Mouse (Mus musculus) midbrain, embryonic 12.5 days (tissue): Measurements from ENCODE around the gene Sppl2c. TPM values are rescaled to one million over a fixed set of nuclear protein-coding genes. Genes with fewer than 3 reads are reported as not detected.

Source experiments
- ATAC-seq: fragments of 200-750 bp; cut with Nextera tagmentation; 2 replicates; pipeline ENCODE4 v1.8.0; 2017; ENCODE audit warnings: low read depth, moderate TSS enrichment, moderate library complexity; ENCODE audit not compliant: low FRiP score
- H3K27ac ChIP-seq: fragments of 300-500 bp; sonication (generic); replicated peaks from 2 replicates; pipeline ENCODE4 v1.5.1; 2016; ENCODE audit warnings: mild to moderate bottlenecking
- H3K27me3 ChIP-seq: fragments of 300-500 bp; sonication (generic); 2 replicates; pipeline ENCODE4 v1.6.1; 2016; ENCODE audit warnings: mild to moderate bottlenecking
- H3K36me3 ChIP-seq: fragments of 300-500 bp; sonication (generic); 2 replicates; pipeline ENCODE4 v1.6.1; 2016
- H3K4me1 ChIP-seq: fragments of 300-500 bp; sonication (generic); 2 replicates; pipeline ENCODE4 v1.6.1; 2016
- H3K4me2 ChIP-seq: fragments of 300-500 bp; sonication (generic); replicated peaks from 2 replicates; pipeline ENCODE4 v1.6.1; 2016; ENCODE audit warnings: mild to moderate bottlenecking, moderate library complexity
- H3K4me3 ChIP-seq: fragments of 300-500 bp; sonication (generic); 2 replicates; pipeline ENCODE4 v1.5.1; 2016; ENCODE audit warnings: mild to moderate bottlenecking
- H3K9ac ChIP-seq: fragments of 300-500 bp; sonication (generic); replicated peaks from 2 replicates; pipeline ENCODE4 v1.6.1; 2016; ENCODE audit warnings: mild to moderate bottlenecking, moderate library complexity
- H3K9me3 ChIP-seq: fragments of 300-500 bp; sonication (generic); 2 replicates; pipeline ENCODE4 v1.6.1; 2016; ENCODE audit warnings: mild to moderate bottlenecking
- WGBS: fragments of 180-500 bp; shearing (Covaris S2); methylation state at CpG from one replicate; pipeline ENCODE4 v1.1.7; 2016; 5-methylcytosine and 5-hydroxymethylcytosine counted together
- polyA plus RNA-seq: library from polyadenylated mRNA; unstranded; fragments of >200 nt; fragmentation: Nextera tagmentation; extraction: Ambion mirVana; gene quantifications from 2 replicates; pipeline ENCODE4 v1.2.1, GENCODE M21; 2016

Gene Sppl2c
- not detected in 2 replicates for polyA plus RNA-seq

DNA sequence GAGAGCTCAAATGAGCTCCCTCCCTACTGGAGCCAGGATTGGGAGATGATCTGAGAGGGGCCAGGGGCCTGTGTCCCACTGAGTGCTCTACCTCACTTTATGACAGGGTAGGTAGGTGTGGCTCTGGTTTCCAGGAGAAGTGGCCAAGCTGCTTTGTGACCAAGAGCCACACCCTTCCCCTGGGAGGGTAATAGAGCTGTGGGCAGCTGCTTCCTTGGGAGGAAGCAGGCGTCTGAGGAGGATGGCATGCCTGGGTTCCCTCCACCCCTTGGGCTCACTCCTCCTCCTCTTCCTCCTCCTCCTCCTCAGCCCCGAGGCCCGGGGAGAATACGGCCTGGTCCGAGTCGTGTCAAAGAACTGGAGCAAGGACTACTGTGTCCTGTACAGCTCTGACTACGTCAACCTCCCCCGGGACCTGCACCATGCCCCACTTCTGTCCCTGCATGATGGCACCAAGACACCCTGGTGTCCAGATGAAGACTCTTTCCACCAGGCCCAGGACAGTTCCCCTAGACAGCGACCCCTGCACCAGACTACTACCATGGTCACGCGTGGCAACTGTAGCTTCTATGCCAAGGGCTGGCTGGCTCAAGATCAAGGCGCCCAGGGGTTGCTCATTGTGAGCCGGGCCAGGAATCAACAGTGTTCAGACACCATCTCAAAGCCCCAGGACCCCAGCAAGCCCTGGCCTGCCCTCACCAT lies at the start of gene Sppl2c:
Sppl2c (plus strand) TSS at position 193 of the 702 bp plus-strand sequence.
- no peak for ATAC-seq

DNA sequence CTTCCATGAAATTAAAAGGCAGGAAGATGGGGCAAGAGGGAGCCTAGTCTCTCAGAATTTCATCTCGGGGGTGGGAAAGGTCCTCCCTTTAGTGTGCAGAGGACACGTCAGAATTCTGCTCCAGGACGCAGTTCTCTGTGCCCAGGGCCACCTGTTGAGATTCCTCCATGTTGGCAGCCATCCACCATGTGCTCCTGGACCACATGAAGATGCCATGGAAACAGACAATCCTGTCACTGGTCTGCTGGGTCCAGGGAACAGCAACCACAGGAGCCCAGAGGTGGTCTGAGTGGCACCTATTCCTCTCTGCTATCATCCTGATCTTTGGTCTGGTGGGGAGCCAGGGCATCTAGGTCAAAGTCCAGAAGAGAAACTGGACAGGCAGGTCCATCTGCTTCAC lies 47.2 kb upstream of the Sppl2c start:
- no peak overlapping the region for H3K9ac ChIP-seq
- no peak for ATAC-seq
- H3K27me3 ChIP-seq: peaks cover 41% of the 10 kb centered on the region
- 82% methylated on average over 3 of the region's 3 CpGs for WGBS
- H3K4me2 ChIP-seq: no peak overlapping the region
- H3K36me3 ChIP-seq: no peaks in the 10 kb centered on the region
- no peaks in the 10 kb centered on the region for H3K4me1 ChIP-seq
- no peak overlapping the region for H3K27ac ChIP-seq
- no peak overlapping the region for H3K4me3 ChIP-seq
- H3K9me3 ChIP-seq: no peaks in the 10 kb centered on the region

More for the DNA sequence above, at the start of gene Sppl2c:
- no peak within 1 kb of the TSS for H3K4me2 ChIP-seq
- no peaks in the 10 kb centered on the region for H3K9me3 ChIP-seq
- H3K4me1 ChIP-seq: no peaks in the 10 kb centered on the region
- 82% methylated on average over 13 of the region's 13 CpGs for WGBS
- no peaks in the 10 kb centered on the region for H3K27me3 ChIP-seq
- H3K9ac ChIP-seq: no peak within 1 kb of the TSS
- H3K36me3 ChIP-seq: no peaks in the 10 kb centered on the region
- H3K27ac ChIP-seq: no peak within 1 kb of the TSS
- H3K4me3 ChIP-seq: no peak within 1 kb of the TSS

DNA sequence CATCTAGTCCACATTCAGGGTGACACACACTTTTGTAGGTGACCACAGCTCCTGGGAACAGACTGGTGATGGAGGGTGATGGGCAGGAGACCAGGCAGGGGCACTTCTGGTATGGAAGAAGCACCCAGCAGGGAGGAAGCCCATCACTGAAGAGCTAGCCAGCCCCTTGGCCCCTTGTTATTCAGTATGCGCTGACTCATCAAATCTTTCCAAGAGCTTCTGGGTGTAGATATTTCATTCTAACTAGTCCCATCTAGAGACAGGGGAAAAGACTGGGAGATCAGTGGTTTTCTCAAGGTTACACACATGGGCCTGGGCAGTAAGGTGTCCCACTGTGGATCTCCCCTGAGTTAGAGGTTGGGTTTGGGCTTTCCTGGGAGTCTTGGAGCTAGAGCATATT lies 41.2 kb upstream of the Sppl2c start:
- WGBS: 96% methylated on average over 1 of the region's 1 CpGs

DNA sequence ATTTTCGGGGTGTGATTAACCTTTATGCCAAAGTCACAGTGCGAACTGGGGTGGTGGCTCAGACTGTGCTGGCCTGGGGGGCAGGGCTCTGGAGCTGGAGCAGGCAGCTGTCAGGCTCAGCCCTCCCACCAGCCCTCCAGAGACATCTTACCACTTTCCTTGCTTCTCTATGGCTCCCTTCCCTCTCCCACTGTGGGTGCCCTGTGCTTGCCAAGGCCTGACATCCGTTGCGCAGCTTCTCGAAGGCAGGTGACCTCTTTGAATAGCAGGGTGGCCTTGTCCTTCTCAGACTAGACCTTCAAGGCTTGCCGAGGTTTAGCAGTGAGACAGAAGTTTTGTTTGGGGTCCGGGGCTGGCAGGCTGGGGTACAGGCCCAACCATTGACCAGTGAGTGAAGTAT lies 37.3 kb upstream of the Sppl2c start:
- WGBS: 71% methylated on average over 7 of the region's 7 CpGs
- no peak for ATAC-seq
- H3K4me1 ChIP-seq: peaks cover 5% of the 10 kb centered on the region; the same call in 1 of the 2 replicates
- H3K36me3 ChIP-seq: no peaks in the 10 kb centered on the region
- no peak overlapping the region for H3K4me2 ChIP-seq
- no peaks in the 10 kb centered on the region for H3K9me3 ChIP-seq
- H3K27me3 ChIP-seq: peaks cover 9% of the 10 kb centered on the region; the same call in 1 of the 2 replicates
- H3K4me3 ChIP-seq: no peak overlapping the region
- no peak overlapping the region for H3K27ac ChIP-seq
- no peak overlapping the region for H3K9ac ChIP-seq

More for the DNA sequence above, 41.2 kb upstream of the Sppl2c start:
- Histone ChIP-seq H3K9me3 (no peaks in the 10 kb centered on the region), H3K27ac (no peak overlapping the region), H3K27me3 (peaks cover 6% of the 10 kb centered on the region; the same call in 1 of the 2 replicates), H3K36me3 (no peaks in the 10 kb centered on the region), H3K9ac (no peak overlapping the region), H3K4me2 (no peak overlapping the region), H3K4me3 (no peak overlapping the region), H3K4me1 (no peaks in the 10 kb centered on the region)
- ATAC-seq: no peak

DNA sequence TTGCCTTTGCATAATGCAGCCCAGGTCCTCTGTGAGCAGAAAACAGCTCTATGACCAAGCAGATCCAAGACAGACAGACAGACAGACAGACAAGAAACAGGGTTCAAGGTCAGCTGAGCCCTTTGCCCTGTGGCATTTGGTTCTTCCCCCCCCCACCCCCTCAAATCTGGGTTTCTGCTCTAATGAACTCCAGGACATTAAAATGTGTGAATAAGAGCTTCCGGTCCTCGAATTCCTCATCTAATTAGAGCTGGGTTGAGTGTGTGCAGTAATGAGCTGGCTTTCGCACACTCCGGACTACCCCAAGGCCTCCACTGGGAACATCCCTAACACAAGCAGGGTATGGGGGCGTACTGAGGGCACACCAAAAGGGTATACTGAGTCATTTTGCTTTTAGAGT lies 35.2 kb upstream of the Sppl2c start:
- no peak for ATAC-seq
- H3K4me2 ChIP-seq: no peak overlapping the region
- H3K9me3 ChIP-seq: no peaks in the 10 kb centered on the region
- WGBS: 66% methylated on average over 5 of the region's 5 CpGs
- no peaks in the 10 kb centered on the region for H3K36me3 ChIP-seq
- H3K4me3 ChIP-seq: no peak overlapping the region
- H3K27me3 ChIP-seq: peaks cover 9% of the 10 kb centered on the region; the same call in 1 of the 2 replicates
- H3K9ac ChIP-seq: no peak overlapping the region
- H3K4me1 ChIP-seq: peaks cover 5% of the 10 kb centered on the region; the same call in 1 of the 2 replicates
- no peak overlapping the region for H3K27ac ChIP-seq

DNA sequence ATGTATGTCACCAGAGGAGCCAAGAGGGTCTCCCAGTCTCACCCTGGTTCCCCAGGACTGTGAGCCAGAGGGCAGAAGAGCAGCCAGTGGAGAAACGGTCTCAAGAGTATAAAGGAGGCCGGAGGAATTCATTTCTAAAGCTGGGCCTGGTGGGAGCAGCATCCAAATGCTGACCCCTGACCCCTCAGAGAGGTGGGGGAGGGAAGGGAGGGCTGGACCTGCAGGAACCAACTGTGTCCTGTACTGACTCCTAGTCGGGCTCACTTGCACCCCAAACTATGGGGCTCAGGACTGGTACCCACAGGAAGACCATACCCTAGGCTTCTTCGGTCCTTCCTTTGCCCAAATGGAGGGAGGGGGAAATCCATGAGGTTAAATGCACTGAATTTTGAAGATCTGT lies 31.8 kb upstream of the Sppl2c start:
- Histone ChIP-seq H3K4me1 (peaks cover 20% of the 10 kb centered on the region), H3K4me2 (no peak overlapping the region), H3K36me3 (no peaks in the 10 kb centered on the region), H3K4me3 (no peak overlapping the region), H3K9me3 (no peaks in the 10 kb centered on the region), H3K27ac (no peak overlapping the region), H3K27me3 (peaks cover 11% of the 10 kb centered on the region), H3K9ac (no peak overlapping the region)
- no peak for ATAC-seq
- WGBS: 51% methylated on average over 4 of the region's 4 CpGs

DNA sequence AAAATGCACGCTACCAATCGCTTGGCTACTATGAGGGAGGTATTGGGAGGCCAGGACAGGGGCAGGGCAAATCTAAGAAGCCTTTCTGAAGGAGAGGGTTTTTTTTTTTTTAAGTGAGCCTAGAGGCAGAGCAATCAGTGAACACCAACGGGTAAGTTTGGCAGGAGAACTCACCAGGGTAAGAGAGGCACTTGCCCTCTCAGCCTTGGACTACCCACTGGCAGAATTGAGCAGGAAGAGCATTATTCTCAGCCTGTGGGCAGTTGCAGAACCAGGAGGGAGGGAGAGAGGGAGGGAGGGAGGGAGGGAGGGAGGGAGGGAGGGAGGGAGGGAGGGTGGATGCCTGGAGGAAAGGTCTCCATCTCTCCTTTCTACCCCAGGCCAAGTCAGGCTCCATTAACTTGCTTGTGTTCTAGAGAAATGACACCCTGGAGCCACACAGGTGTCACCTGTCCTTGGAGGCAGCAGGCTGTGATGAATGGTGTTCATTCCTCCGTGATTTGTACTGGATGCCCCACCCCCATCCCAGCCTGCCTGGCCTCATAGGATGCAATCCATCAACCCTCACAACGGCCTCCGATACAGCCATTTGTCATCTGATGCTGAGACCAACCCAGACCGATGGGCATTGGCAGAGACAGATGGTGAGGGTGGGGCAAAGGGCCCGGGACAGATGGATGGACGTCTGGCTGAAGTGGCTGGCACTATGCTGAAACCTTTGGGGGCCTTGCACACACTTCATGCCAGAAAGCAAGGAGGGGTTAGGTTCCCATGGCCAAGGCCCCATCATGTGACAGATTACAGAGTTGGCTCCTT lies 31.1 kb upstream of the Sppl2c start:
- H3K9ac ChIP-seq: no peak overlapping the region
- no peak for ATAC-seq
- no peaks in the 10 kb centered on the region for H3K9me3 ChIP-seq
- 57% methylated on average over 9 of the region's 9 CpGs for WGBS
- no peak overlapping the region for H3K27ac ChIP-seq
- no peak overlapping the region for H3K4me2 ChIP-seq
- H3K4me1 ChIP-seq: peaks cover 20% of the 10 kb centered on the region
- no peak overlapping the region for H3K4me3 ChIP-seq
- H3K27me3 ChIP-seq: peaks cover 11% of the 10 kb centered on the region
- H3K36me3 ChIP-seq: no peaks in the 10 kb centered on the region

DNA sequence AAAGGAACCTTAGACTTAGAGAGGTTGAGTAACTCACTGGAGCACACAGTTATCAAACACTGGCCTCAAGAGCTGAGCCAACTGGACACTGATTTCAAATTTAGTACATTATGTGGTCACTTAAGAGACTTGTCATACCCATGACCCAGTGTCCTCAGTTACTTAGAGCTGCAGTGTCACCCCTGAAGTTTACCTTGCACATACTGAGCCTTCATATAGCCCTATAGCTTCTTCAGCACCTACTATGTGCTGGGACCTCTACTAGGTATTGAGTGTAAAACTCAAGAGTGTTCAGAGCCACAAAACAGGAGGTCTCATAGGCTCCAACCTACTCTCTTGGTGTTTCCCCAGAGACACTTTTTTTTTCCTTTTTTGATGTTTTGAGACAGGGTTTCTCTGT lies 30.2 kb upstream of the Sppl2c start:
- Histone ChIP-seq H3K27me3 (peaks cover 11% of the 10 kb centered on the region), H3K4me2 (no peak overlapping the region), H3K4me3 (no peak overlapping the region), H3K27ac (no peak overlapping the region), H3K9ac (no peak overlapping the region), H3K4me1 (peaks cover 18% of the 10 kb centered on the region), H3K36me3 (no peaks in the 10 kb centered on the region), H3K9me3 (no peaks in the 10 kb centered on the region)
- ATAC-seq: no peak

DNA sequence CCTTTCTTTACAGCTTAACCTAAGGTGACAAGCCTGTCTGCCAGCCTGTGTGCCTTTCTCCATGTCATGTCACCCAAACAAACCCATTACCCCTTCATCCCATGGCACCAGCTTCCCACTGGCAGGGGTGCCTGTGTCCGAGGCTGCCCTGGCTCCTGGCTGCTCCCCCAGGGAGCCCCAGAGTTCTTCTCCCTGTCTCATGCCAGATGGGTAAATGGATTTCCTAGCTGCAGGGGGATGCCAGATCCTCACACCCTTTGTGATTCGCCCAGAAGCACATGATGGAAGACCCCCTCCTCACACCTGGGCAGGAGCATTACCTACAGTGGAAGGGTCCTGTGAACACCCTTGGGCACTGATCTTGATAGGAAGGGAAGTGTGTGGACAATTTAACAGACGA lies 29.7 kb upstream of the Sppl2c start:
- ATAC-seq: no peak
- Histone ChIP-seq H3K4me2 (no peak overlapping the region), H3K9me3 (no peaks in the 10 kb centered on the region), H3K36me3 (no peaks in the 10 kb centered on the region), H3K27ac (no peak overlapping the region), H3K4me1 (peaks cover 15% of the 10 kb centered on the region), H3K27me3 (peaks cover 11% of the 10 kb centered on the region), H3K4me3 (no peak overlapping the region), H3K9ac (no peak overlapping the region)
- WGBS: 78% methylated on average over 3 of the region's 3 CpGs

DNA sequence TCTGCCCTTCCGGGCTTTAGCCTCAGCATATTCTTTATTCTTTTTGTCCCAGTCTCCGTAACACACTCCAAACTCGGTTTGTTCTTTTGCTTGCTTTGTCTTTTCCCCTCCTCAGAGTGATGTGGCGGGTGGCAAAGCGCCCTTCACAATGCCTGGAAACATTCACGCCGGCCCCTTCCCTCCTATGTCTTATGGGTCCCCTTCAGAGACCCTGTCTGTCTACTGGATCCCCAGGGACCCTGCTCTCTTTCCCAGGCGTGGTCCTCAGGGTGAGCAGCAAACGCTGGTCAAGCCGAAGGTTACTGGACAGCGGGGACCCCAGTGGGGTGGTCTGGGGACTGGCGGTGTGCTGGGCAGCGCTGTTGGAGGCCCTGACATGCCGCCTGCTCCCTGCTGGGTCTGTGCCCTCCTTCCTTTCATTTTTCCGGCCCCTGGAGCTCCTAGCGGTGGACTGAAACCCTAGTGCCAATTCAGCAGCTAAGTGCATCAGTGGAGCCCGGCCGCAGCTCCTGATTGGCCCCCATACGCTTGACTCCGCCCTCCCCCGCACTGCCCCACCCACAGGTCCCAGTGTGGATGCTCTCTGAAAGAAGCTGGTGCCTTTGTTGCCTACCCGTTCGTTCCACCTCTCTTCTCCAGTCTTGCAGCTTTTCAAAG lies 28.4 kb upstream of the Sppl2c start:
- peak overlapping the region; percentile 63 for H3K9ac ChIP-seq
- peaks cover 15% of the 10 kb centered on the region for H3K4me1 ChIP-seq
- peak overlapping the region; percentile 78 for H3K4me2 ChIP-seq
- H3K36me3 ChIP-seq: no peaks in the 10 kb centered on the region
- H3K4me3 ChIP-seq: peak overlapping the region; percentile 46
- WGBS: 3% methylated on average over 23 of the region's 23 CpGs
- peak overlapping the region; percentile 87 for H3K27ac ChIP-seq
- peaks cover 11% of the 10 kb centered on the region for H3K27me3 ChIP-seq
- H3K9me3 ChIP-seq: no peaks in the 10 kb centered on the region
- peak; percentile 96 for ATAC-seq

DNA sequence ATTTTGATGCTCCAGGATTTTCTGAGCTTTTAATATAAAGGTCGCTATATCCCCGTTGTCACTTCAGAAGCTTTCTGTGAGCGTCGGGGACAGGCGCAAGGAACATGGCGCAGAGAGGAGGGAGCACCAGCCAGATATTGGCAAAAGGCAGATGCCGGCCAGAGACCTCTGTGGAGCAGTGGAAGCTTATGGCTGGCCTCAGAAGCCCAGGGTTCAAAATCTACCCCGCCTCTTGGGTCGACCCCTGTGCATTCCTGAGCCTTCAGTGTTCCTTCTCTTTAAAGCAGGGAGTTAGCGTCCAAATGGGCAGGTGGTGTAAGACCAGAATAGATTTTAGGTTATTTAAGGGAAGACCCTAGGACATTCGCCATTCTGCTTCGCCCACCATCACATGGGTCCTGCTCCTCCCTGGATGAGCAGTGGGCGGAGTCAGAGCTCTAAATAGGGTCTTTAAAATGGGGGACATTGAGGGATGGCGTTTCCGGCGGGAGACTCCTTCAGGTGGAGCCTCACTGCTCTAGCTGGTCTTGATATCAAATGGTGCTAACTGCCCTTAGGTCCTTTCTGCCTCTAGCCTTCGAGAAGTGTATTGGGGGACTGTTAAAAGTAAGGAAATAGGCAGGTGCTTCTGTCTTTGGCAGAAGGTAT lies 27.7 kb upstream of the Sppl2c start:
- WGBS: 5% methylated on average over 17 of the region's 17 CpGs
- peak overlapping the region; percentile 87 for H3K27ac ChIP-seq
- H3K9me3 ChIP-seq: no peaks in the 10 kb centered on the region

More for the DNA sequence above, 27.7 kb upstream of the Sppl2c start:
- H3K4me2 ChIP-seq: peak overlapping the region; percentile 78
- peak overlapping the region; percentile 46 for H3K4me3 ChIP-seq
- ATAC-seq: peak; percentile 36
- H3K36me3 ChIP-seq: no peaks in the 10 kb centered on the region
- peak overlapping the region; percentile 63 for H3K9ac ChIP-seq
- peaks cover 15% of the 10 kb centered on the region for H3K4me1 ChIP-seq
- H3K27me3 ChIP-seq: peaks cover 9% of the 10 kb centered on the region
